Mouse (Mus musculus): ENCODE data around the gene Vkorc1.

Vkorc1 gene

GRCm38 (mm10) chr7:127876041-127876466, 19.4 kb downstream of the Vkorc1 start, which contains the start of gene Zfp646:
Zfp646 (plus strand) TSS chr7:127876221.
- DNase-seq (ENCODE audit: low spot score), result peak; percentile 81

DNA sequence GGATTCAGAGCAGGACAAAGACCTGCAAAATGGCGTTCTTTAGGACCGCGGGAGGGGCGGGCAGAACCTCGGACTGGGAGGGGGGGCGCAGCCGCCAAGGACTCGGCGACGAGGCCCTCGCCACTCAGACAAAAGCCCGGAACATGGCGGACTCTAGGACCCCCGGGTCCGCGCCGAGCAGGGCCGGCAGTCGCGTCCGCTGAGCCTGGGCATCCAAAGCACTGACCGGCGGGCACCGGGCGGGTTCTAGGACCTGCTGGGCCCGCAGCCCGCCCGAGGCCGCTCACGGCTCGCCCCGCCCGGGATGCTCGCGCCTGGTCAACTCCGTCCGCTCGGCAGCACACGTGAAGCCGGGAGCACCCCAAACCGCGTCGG, 19.8 kb downstream of the Vkorc1 start:
- peak; percentile 82 for DNase-seq (ENCODE audit: low spot score)

DNA sequence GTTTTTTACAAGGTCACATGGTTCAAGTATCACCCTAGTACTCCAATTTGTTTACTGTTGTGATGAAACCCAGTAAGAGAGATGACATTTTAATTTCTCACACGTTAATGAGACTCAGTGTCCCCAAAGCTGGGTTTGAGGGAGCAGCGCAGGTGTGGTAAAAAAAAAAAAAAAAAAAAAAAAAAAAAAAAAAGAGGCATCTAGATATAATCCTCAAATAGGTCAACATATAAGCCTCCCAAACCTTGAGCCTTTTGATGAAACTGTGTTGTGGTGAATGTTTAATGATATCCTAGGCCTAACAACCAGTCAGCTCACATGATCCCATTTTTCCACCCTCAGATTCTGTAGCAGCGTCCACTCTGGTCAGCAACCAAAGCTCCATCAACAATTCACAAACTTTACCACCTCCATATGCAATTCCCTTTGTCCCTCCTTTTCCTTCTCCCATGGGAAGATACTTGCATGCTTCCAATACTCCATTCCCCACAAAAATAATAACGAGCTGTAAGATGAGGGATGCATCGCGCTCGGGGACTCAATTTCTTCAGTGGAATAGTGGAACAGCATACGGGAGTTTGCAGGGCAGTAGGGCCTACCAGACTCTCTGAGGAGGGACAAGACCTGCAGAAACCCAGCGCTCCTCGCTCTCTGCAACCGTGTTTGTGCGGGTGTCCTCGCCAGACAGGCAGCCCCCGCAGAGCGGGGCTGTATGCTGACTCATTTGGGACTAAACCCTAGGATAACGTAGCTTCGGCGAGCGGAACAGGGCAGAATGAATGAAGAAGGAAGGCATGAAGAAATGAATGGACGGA, 20.4 kb downstream of the Vkorc1 start:
- DNase-seq (ENCODE audit: low spot score), result no peak

- no peak for DNase-seq (ENCODE audit: low spot score)
Measured at GRCm38 (mm10) chr7:127870136-127870821, 25.1 kb downstream of the Vkorc1 start.

- DNase-seq (ENCODE audit: low spot score), result no peak
Measured at GRCm38 (mm10) chr7:127869149-127869810, 26.1 kb downstream of the Vkorc1 start.

DNA sequence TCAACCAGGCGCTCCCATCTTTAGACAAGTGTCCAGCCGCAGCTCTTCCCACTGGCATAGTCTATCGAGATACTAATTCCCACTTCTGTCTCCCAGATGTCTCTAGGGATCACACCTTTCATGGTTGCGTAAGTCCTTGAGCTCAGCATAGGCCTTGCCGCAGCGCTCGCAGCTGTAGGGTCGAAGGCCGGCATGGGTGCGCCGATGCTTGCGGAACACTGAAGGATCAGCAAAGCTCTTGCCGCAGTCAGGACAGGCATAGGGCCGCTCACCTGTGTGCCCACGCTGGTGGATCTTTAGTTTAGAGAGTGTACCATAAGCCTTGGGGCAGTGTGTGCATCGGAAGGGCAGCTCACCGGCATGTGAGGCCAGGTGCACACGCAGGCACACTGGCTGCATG, 27.8 kb downstream of the Vkorc1 start:
- DNase-seq (ENCODE audit: low spot score), result no peak

DNA sequence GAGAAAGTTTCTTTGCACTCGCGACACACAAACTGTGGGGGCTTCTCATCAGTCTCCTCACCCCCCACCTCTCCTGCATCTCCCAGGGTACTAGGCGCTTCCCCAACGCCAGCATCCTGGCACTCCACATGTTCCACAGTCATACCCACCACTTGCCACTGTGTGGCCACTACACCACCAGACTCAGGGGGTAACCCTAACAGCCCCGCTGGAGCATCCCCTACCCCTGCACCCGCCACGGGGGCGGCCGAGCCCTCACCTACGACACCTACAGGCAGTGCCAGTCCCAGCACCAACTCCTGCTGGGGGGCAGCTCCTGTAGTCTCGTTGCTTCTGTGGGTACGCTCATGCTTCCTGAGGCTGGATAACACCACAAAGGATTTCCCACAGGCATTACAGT, 29.0 kb downstream of the Vkorc1 start:
- DNase-seq (ENCODE audit: low spot score), result no peak

GRCm38 (mm10) chr7:127858258-127858657, 37.2 kb downstream of the Vkorc1 start:
- no peak for DNase-seq (ENCODE audit: low spot score)

DNA sequence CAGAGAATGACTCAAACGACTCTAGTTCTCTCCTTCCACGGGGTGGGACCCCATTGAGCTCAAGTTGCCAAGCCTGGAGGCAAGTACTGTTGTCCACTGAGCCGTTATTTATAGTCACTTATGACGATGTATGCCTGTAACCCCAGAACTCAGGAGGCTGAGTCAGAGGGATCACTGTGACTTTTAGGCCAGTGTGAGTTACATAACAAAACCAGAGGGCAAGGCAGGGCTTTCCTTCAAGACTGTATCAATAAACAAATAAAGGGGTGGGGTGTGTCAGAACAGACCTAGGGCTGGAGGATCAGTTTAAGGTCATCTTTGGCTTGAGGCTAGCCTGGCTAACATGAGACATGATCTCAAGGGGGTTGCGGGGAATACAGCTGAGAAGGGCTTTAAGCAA, 44.5 kb downstream of the Vkorc1 start:
- DNase-seq (ENCODE audit: low spot score), result no peak

- no peak for DNase-seq (ENCODE audit: low spot score)
Measured at GRCm38 (mm10) chr7:127849973-127850875, 45.2 kb downstream of the Vkorc1 start.
